Mouse (Mus musculus): ENCODE measurements around the gene Fbln1.
A peak's percentile ranks its signal among the peaks of the same experiment; 100 is the strongest.

Gene Fbln1

DNA sequence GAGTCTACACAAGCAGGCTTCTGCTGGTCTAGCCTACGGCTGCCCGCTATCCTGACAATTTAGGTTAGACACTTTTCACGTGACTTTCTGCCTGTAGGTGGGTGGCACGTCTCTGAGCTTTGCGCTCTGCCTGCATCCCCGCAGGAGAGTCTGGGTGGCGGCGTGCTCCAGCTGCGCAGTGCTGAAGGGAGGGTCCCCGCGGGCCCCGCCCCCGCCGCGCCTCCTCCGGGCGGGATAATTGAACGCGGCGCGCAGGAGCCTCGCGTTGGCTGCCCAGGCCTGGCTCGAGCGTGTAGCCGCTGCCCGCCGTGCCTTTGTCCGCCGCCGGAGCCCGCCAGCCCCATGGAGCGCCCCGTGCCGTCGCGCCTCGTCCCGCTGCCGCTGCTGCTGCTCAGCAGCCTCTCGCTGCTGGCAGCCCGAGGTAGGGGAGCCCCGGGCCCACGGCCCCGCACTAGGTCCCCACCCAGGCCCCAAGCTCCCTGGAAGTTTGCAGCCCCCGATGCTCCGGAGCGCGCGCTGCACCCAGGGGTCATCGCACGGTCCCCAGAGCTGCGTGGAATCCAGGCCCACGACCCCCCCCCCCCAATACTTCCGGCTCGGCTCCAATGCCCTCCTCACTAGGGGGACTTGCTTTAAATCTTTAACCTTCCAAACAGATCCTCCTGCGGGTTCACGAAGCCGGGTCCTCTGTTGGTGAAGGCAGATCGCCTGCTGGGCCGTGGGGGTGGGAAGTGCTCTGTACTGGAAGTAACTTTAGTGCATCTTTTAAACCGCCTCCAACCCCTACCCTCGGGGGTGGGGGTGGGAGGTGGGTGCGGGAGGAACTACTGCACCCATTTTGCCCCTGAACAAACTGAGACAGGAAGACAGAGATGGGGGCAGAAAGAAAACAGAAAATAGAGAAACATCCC lies at the start of gene Fbln1:
Gene Fbln1, plus strand, starts transcription at position 158 of the 911 bp plus-strand sequence.
- Histone ChIP-seq H3K9me3 (ENCODE audit: low read length) (no peaks in the 10 kb centered on the region), H3K4me1 (replicated peaks; ENCODE audit: low read depth, low read length) (peaks cover 80% of the 10 kb centered on the region), H3K36me3 (ENCODE audit: insufficient read depth, low read length) (peaks cover 5% of the 10 kb centered on the region), H3K4me3 (replicated peaks; ENCODE audit: low read length) (peak within 1 kb of the TSS; percentile 85), H3K27me3 (ENCODE audit: insufficient read depth, low read length) (peaks cover 36% of the 10 kb centered on the region)
- TF ChIP-seq CTCF (conservative IDR thresholded peaks at IDR 0.05; ENCODE audit: low read length) (no peak), NANOG (IDR thresholded peaks at IDR 0.05; ENCODE audit: borderline replicate concordance, low read length) (no peak), POU5F1 (IDR thresholded peaks at IDR 0.05; ENCODE audit: borderline replicate concordance, low read length) (no peak)

DNA sequence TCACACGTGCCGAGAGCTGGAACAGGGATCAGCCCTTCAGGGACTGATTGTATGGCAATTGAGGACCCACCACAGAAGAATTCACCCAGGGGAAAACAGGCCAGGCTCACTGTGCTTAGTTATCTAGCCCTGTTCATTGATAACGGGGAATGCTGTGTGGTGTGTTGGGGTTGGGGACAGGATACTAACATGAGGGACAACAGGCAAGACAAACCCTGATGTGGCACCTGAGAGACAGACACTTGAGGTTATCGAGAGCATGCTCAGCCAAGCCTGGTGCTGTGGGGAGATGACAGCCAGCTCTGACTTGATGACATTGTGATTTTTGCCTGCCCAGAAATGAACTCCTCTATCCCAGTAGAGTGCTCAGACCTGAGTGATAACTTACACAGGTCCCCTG lies 49.6 kb upstream of the Fbln1 start:
- peaks cover 42% of the 10 kb centered on the region for H3K27me3 ChIP-seq (ENCODE audit: insufficient read depth, low read length)
- H3K4me3 ChIP-seq (replicated peaks; ENCODE audit: low read length), result no peak overlapping the region
- no peaks in the 10 kb centered on the region for H3K36me3 ChIP-seq (ENCODE audit: insufficient read depth, low read length)
- TF ChIP-seq NANOG (IDR thresholded peaks at IDR 0.05; ENCODE audit: borderline replicate concordance, low read length) (no peak), POU5F1 (IDR thresholded peaks at IDR 0.05; ENCODE audit: borderline replicate concordance, low read length) (no peak), CTCF (conservative IDR thresholded peaks at IDR 0.05; ENCODE audit: low read length) (no peak)
- peaks cover 10% of the 10 kb centered on the region for H3K4me1 ChIP-seq (replicated peaks; ENCODE audit: low read depth, low read length)
- peaks cover 10% of the 10 kb centered on the region for H3K9me3 ChIP-seq (ENCODE audit: low read length)

DNA sequence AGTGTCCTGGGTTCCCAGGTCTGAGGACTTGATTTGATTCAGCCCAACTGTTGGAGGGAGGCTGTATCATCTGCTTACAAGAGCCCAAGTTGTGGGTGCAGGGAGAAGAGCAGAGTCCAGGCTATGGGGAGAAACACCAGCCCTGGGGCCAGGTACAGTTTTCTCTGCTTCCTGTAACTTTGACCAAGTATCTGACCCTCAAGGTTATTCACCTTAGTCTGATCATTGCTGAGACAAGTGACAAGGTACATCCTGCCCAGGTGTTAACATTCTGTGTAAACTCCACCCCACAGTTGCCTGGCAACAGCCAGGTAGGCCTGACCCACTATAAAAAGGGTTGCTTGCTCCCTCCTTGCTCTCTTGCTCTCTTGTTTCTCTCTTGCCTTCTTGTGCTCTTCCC lies 44.3 kb upstream of the Fbln1 start:
- peaks cover 37% of the 10 kb centered on the region for H3K4me1 ChIP-seq (replicated peaks; ENCODE audit: low read depth, low read length)
- peaks cover 10% of the 10 kb centered on the region for H3K9me3 ChIP-seq (ENCODE audit: low read length)
- peaks cover 49% of the 10 kb centered on the region for H3K27me3 ChIP-seq (ENCODE audit: insufficient read depth, low read length)
- TF ChIP-seq NANOG (IDR thresholded peaks at IDR 0.05; ENCODE audit: borderline replicate concordance, low read length), result no peak
- TF ChIP-seq CTCF (conservative IDR thresholded peaks at IDR 0.05; ENCODE audit: low read length), result no peak
- no peak for TF ChIP-seq POU5F1 (IDR thresholded peaks at IDR 0.05; ENCODE audit: borderline replicate concordance, low read length)
- no peaks in the 10 kb centered on the region for H3K36me3 ChIP-seq (ENCODE audit: insufficient read depth, low read length)
- H3K4me3 ChIP-seq (replicated peaks; ENCODE audit: low read length), result no peak overlapping the region

DNA sequence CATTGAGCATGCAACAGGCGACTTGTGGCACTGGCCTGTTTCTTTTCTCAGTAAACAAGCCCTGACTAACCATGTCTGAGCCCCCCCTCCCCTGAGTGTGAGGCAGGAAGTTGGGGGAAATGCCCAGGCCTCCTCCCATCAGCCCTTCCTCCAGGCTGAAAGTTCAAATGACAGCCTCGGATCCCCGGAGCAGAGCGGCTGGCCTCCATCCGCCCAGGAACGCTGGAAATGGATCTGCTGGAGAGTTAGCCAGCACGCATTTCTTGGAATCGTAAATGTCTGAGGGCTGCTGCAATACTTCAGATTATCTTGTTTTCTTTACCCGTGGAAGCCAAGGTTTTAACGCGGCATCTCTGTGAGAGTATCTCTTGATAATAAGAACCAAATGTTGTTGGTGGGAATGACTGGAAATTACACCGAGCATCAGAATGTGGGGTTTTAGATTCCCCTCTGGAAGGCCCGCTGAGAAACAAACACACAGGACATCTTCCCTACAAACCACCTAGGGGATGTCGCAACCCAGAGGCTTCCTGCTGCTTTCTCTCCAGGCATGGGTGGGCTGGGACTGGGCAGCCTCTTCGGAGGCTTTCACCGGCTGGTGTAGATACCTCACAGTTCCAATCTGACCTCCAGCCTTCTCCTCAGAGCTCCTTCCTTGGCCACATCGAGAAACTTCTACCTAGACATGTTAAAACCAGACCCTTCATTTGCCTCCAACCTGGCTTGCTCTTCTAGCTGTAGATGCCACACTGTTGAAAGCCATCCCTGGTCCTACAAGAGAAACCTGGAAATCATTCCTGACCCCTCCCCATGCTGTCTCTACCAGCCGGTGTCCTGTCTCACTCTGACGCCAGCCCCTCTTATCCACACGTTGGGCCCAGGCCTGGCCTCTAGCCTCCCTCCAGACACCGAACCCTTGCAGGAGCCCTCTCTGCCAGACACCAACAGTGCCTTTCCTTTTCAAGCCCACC lies 42.8 kb upstream of the Fbln1 start:
- TF ChIP-seq POU5F1 (IDR thresholded peaks at IDR 0.05; ENCODE audit: borderline replicate concordance, low read length) (no peak), NANOG (IDR thresholded peaks at IDR 0.05; ENCODE audit: borderline replicate concordance, low read length) (no peak), CTCF (conservative IDR thresholded peaks at IDR 0.05; ENCODE audit: low read length) (no peak)
- H3K4me1 ChIP-seq (replicated peaks; ENCODE audit: low read depth, low read length), result peaks cover 46% of the 10 kb centered on the region

DNA sequence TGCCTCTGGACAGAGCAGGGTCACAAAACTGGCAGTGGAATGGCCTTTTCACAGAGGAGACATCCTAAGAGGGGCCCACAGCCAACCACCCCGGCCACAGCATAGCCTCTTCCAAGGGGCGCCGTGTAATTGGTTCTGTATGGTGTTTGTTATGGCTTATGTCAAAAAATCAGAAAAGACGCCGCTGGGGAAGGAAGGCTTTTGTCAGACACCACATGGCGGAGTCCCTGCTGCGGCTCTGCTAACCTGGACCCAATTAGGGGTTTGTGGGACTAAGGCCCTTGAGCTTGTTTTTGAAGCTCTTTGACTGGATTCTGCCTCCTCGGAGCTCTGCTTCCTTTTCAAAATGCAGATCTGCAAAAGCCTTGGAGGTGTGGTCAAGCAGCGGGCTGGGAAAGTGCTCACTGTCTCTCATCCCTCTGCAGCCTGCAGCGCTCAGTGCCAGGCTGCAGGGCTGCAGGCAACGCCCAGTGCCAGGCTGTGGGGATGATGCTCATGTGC lies 39.3 kb upstream of the Fbln1 start:
- no peaks in the 10 kb centered on the region for H3K9me3 ChIP-seq (ENCODE audit: low read length)

More for the DNA sequence above, 42.8 kb upstream of the Fbln1 start:
- Histone ChIP-seq H3K36me3 (ENCODE audit: insufficient read depth, low read length) (no peaks in the 10 kb centered on the region), H3K4me3 (replicated peaks; ENCODE audit: low read length) (no peak overlapping the region), H3K27me3 (ENCODE audit: insufficient read depth, low read length) (peaks cover 52% of the 10 kb centered on the region), H3K9me3 (ENCODE audit: low read length) (peaks cover 3% of the 10 kb centered on the region)

DNA sequence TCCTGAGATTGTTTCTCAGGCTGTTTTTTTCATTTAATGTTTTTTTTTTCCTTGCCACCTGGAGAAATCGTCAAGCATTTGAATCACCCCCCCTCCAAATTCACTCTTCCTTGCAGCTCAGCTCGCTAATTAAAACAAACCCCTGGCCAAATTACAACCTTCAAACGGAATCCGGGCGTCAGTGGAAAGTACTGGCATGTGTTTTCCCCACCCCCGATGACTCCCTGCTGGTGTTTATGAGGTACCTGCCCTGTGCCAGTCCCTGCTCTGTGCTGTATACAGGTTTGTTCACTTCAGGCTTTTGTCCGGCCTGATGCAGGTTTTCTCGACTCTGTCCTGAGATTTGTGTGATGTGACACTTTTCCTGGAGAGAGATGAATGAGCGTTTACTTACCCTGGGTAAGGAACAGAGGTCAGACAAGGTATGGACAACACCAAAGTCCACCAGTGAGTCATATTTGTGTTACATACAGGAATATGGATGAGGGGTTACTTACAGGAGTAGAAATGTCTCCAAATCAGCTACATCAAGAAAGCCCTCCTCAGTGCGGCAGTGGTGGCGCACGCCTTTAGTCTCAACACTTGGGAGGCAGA lies 38.6 kb upstream of the Fbln1 start:
- peaks cover 46% of the 10 kb centered on the region for H3K4me1 ChIP-seq (replicated peaks; ENCODE audit: low read depth, low read length)
- H3K9me3 ChIP-seq (ENCODE audit: low read length), result no peaks in the 10 kb centered on the region
- no peak overlapping the region for H3K4me3 ChIP-seq (replicated peaks; ENCODE audit: low read length)
- peaks cover 42% of the 10 kb centered on the region for H3K27me3 ChIP-seq (ENCODE audit: insufficient read depth, low read length)
- TF ChIP-seq POU5F1 (IDR thresholded peaks at IDR 0.05; ENCODE audit: borderline replicate concordance, low read length), result no peak
- no peak for TF ChIP-seq NANOG (IDR thresholded peaks at IDR 0.05; ENCODE audit: borderline replicate concordance, low read length)
- TF ChIP-seq CTCF (conservative IDR thresholded peaks at IDR 0.05; ENCODE audit: low read length), result no peak
- no peaks in the 10 kb centered on the region for H3K36me3 ChIP-seq (ENCODE audit: insufficient read depth, low read length)

More for the DNA sequence above, 39.3 kb upstream of the Fbln1 start:
- Histone ChIP-seq H3K4me1 (replicated peaks; ENCODE audit: low read depth, low read length) (peaks cover 46% of the 10 kb centered on the region), H3K27me3 (ENCODE audit: insufficient read depth, low read length) (peaks cover 41% of the 10 kb centered on the region), H3K4me3 (replicated peaks; ENCODE audit: low read length) (peak overlapping the region; percentile 43), H3K36me3 (ENCODE audit: insufficient read depth, low read length) (no peaks in the 10 kb centered on the region)
- TF ChIP-seq NANOG (IDR thresholded peaks at IDR 0.05; ENCODE audit: borderline replicate concordance, low read length) (no peak), POU5F1 (IDR thresholded peaks at IDR 0.05; ENCODE audit: borderline replicate concordance, low read length) (no peak), CTCF (conservative IDR thresholded peaks at IDR 0.05; ENCODE audit: low read length) (no peak)

DNA sequence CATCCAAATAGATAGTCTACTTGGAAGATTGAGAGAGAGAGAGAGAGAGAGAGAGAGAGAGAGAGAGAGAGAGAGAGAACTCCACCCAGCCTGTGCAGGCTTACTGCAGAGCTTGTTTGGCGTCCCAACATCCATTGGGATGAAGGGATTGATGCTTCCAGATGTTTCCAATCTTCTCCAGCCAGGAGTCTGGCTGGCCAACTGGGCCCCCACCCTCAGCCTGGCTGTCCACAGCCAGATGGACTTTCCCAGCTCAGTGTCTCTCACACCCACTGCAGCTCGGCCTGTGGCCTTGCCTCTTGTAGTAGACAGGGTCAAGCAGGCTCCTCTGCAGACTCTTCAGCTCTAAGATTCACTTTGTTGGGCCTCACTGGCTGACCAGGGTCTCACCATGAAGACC lies 33.7 kb upstream of the Fbln1 start:
- peaks cover 35% of the 10 kb centered on the region for H3K27me3 ChIP-seq (ENCODE audit: insufficient read depth, low read length)
- peaks cover 3% of the 10 kb centered on the region; the same call in 1 of the 2 replicates for H3K4me1 ChIP-seq (replicated peaks; ENCODE audit: low read depth, low read length)
- no peak for TF ChIP-seq POU5F1 (IDR thresholded peaks at IDR 0.05; ENCODE audit: borderline replicate concordance, low read length)
- TF ChIP-seq CTCF (conservative IDR thresholded peaks at IDR 0.05; ENCODE audit: low read length), result no peak
- no peak for TF ChIP-seq NANOG (IDR thresholded peaks at IDR 0.05; ENCODE audit: borderline replicate concordance, low read length)
- H3K9me3 ChIP-seq (ENCODE audit: low read length), result no peaks in the 10 kb centered on the region; the same call in 1 of the 2 replicates
- H3K4me3 ChIP-seq (replicated peaks; ENCODE audit: low read length), result no peak overlapping the region
- no peaks in the 10 kb centered on the region for H3K36me3 ChIP-seq (ENCODE audit: insufficient read depth, low read length)

Measured in E14TG2a.4 (cell line).